Mouse (Mus musculus) c-Kit-positive CD71-positive TER-119-negative erythroid progenitor cells, embryonic 14.5 days (primary cell): ENCODE data around the gene Hdc.
A peak's percentile ranks its signal among the peaks of the same experiment; 100 is the strongest.
"Not testable (repeated sequence)": the region's sequence is repeated elsewhere in the genome, so short reads cannot be mapped to it uniquely, and the experiment has no call there.

Experiments
- DNase-seq: peaks from one replicate; pipeline ENCODE4 v3.0.0-alpha.2; 2013; ENCODE audit warnings: low read depth

Hdc gene

DNA sequence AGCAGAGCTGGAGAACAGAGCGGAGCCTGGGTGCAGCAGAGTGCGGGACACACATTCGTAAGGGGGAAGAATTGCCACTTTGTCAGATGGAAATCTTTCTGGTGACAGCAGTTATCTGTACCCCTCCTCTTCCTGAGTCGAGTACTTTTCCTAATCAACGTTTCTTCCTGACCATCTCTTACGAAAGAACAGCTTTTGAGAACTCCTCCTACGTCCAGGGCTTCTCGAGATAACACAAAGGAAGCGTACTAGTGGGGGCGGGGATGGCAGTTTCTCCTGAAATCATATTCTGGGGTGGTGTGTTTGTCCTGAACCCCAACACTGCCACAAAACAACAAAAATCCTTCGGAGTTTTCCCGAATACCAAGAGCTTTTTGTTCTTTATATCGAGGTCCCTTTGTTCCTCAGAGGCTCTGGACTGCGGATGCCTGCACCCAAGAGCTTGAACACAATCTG lies at the start of gene Hdc:
Gene Hdc, minus strand, starts transcription at position 51 of the 456 bp plus-strand sequence.
- no peak for DNase-seq

DNA sequence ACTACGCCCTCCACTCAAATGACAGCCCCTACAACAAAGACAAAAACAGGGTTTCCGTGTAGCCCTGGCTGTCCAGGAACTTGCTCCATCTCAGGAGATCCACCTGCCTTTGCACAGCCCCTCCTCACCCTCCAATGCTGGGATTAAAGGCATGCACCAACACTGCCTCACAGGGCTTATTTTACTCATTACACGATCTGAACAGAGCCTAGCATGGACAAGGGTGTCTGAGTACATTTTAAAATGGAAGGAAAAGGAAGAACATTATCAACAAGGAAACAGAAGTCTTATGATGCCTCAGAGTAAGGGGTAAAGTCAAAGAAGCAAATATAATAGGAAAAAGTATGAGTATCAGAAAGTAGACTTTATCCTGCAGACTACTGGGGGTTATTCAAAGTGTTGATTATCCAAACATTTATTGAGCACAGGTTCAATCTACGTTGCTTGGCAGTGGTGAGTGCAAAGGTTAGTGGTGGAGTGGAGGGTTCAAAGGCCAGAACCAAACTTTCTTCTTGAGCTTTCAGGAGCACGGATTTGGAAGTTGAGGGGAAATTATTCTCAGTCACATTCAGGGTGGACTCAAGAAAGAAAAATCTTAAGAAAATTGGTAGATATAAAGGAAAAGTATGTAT lies 49.6 kb upstream of the Hdc start:
- no peak for DNase-seq

DNA sequence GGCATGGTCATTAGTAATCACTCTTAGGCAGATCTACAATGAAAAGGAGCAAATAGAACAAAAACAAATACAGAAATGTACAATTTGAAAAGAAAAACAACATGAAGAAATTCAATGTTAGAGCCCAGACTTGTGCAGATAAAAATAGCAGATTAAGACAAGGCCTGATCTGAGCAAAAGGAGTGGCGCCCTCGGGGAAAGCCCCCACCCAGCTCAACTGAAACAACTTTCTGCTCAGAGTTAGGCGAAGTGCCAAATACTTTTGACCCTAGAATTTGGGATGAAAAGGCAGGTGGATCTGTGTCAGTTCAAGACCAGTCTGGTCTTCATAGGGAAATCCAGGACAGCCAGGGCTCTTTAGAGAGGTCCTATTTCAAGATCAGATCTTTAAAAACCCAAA lies 46.9 kb upstream of the Hdc start:
- no peak for DNase-seq

DNA sequence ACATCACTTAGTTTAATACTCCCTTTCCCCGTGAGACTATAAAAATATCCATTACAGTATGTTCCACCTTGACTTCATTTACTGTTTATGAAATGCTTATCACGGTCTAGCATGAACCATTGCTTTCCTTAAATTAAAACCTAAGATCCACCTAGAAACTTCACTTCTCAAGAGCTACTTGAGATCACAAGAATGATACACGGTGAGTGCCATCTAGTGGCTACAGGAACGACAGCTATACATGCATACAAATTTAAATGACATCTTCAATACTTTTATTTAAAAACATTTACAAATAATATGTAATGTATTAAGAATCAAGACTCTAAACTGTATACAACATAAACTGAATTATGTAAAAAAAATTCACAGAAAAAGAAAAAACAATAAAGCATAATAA lies 44.4 kb upstream of the Hdc start:
- peak; percentile 54 for DNase-seq

DNA sequence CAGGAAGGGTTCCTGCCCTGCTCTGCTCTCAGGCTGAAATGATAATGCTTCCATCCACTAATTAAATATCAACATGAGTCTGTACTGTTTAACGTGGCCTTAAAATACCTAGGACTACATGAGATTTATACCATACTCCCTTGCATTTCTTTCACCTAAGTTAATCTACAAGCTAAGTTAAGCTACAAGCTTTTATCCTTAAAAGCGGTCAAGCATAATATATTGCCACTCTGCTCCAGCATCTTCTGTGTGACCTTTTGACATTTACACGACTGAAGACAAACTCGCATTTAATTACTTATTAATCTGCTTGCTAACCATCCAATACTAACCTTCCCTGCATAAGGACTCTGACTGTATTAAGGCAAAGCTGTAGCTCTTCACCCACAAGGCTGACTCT lies 33.8 kb upstream of the Hdc start:
- no peak for DNase-seq

DNA sequence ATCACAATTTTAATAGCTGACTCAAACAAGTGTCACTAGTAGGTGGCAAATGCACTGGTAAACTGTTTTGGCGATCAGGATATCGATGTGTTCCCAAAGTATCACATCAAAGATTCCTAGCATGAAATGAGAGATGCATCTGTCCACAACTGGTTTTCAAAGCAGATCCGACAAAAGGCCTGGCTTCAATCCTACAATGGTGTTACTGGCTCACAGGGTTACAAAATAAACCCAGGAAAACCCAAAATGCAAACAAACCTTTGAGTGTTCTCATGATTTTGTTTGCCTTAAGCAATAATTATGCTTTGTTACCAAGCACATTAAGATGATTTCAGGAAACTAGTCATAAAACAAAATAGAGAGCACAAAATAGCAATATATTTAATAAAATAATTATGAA lies 28.7 kb upstream of the Hdc start:
- no peak for DNase-seq

DNA sequence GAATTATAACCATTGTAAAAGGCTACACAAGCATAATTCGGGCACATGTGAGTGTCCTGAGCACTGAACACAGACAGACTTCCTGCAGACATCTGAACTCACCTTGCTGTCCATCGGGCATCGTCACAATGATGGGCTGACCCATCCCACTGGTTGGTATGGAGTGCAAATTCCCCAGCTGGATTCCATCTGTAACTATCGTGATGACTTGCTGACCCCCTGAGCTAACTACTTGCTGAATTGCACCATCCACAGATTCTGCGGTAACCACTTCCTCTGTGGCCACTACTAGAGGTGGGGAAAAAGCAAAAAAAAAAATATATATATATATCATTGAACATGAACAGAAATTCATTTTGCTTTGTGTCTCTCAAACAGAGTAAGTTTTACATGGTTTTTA lies 27.4 kb upstream of the Hdc start:
- DNase-seq = no peak

DNA sequence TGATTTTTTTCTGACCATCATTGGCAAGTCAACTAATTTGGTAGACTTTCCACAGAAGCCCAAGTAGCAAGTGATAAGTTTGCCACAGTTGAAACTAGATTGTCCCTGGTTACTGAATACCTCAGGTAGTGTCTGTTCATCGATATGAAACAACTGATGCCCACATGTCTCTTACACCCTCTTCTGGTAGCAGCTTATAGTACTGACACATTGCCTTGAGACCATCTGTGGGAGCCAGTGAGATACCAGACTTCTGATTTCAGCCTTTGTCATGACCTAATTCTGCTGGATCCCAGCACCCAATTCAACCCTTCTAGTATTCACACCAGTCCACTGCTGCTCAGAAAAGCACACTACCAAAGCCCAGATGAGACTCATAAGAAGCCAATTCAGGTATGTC lies 25.7 kb upstream of the Hdc start:
- DNase-seq = no peak

DNA sequence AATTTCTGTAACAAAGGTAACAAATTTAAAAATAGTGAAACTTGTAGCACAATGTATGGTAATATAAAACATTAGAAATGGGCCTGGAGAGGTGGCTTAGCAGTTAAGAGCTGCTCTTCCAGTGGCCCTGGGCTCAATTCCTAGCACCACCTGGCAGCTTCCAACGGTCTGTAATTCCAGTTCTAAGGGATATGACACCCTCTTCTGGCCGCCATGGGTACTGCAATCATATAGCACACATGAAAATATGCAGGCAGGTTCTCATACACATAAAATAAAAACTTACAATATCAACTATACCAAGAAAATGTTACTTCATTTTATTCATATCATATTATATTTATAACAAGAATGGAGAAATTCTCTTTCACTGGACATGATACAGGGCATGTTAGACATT lies 21.2 kb upstream of the Hdc start:
- DNase-seq = no peak

DNA sequence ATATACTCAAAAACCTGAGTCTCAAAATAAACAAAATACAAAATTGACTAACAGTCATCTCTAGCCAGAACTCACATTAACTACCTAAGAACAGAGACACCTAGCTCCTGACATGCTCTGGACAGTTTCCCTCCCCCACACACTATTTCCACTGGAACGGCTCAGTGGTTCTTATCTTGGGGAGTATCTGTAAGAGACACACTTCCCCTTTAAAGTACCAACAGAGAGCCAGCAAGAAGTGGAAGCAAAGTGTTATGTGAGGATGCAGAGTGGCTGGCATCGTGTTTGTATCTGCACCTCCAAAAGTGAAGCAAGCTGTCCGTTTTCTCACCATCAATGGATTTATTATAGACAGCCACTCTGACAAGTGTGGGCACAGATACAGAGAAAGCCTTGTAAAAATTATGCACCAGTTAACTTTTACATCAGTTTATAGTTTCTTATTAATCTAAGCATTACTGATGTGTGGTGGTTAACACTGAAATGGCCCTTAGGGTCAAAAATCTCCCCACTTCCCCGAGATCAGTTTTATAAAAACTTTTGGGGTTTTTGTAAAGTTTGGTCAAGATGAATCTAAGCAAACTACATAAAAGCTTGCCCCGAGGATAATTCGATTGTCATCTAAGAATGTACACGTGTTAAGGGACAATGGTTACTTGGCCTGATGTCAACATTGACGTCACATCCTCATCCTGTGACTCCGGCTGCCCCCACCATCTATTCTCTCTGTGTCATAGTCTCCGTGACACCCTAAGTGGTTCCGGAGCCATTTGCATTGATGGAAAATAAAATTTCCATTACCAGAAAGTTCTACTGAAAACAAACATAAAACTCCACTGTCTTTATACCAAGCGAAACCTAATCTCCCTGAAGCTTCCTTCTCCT lies 17.1 kb upstream of the Hdc start:
- peak; percentile 32 for DNase-seq

DNA sequence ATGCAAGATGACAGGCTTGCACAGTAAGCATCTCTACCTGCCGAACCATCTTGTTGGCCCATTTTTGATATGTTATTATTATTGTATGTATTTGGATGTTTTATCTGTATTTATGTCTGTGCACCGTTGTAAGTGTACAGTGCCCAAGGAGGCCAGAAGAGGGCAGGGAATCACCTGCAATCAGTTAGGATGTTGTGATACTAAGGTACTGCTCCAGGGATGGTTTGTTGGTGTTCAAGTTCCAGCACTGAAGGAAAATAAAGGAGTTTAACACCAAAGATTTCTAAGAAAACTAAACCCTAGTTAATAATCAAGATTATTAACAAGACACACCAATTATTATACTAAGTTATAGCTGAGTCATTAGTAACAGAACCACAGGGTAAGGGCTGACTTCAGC lies 14.1 kb upstream of the Hdc start:
- DNase-seq = no peak

DNA sequence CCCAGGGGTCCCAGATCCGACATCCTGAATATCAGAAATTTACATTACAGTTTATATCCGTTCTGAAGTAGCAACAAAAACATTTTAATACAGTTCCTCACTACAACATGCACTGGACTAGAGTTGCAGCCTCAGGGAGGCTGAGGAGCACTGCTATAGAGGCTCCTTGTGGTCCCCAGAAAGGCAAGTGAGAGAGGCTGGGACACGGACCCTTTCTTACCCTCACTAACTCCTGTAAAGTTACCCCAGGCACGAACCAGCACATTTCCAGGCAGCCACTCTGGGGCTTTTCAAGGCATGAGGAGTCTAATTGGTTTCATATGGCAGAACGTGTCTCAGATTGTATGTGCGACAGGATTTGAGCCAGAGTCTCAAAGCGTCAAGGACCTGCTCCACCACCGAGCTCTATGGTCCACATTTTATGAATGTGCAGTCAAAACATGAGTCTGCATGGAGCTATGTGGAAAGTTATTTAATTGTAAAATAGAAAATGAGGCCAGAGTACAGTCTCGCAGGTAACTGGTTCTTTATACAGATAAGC lies 9.4 kb upstream of the Hdc start:
- no peak for DNase-seq

DNA sequence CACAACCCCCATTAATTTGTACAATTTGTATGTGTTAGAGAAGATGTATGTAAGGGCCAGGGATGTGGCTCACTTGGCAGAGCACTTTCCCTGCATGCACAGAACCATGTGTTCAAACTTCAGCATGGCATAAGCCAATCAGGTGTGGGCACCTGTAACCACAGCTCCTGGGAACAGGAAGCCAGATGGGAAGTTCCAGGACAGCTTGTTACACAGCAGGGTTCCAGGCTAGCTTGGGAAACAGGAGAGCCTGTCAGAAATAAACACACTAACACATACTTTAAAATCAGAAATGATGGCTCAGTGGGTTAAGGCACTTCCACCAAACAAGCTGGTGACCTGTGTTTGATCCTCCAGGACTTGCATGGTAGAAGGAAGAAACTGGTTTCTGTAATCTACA lies 4.0 kb upstream of the Hdc start:
- DNase-seq = no peak

DNA sequence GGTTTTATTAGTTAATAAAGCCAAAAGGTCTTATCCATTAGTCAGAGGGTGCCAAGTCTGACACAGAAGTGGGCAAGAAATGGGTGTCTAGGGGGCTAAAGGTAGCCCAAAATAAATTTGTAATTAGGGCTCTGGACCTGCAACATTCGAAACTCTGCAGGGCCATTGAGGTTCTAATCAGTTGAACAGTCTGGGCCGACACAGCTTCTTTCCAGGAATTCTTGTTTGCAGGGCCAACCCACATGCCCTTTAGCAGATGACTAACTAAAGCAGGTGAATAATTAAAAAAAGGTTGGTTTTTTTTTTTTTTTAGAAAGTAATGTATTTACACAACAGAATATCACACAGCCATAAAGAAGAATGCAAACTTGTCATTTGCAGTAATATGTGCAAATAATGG lies 3.4 kb upstream of the Hdc start:
- no peak for DNase-seq

DNA sequence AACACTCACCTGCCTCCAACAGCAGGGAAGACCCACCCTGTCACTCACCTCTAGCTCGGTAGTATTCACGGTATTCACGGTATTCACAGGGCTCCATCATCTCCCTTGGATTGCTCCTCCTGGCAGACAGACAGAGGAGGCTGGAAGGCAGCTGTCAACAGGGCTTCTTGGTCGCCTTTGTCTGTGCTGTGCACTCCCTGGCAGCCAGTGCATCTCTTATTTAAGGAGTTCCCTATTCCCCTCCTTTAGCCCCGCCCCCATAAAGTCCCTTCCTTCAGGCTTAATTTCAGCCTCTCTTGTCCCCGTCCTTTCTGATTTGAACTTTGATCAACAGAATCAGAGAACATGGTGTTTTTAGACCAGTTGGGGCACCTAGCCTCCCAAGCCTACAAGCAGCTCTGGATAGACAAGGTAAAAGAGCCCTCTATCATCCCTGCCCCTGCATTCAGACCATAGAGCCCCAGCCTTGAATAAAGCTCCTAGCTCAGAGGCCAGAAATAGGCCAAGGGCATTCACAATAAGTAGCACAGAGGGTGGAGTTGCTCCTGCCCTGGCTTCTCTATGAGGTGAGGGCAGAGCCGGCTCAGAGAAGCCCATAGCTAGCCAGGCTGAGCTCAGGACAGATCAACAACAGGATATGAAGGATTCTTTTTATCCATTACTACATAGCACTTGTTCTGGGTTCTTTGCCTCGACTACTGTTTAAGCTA lies 474 bp downstream of the Hdc start:
- DNase-seq = no peak

DNA sequence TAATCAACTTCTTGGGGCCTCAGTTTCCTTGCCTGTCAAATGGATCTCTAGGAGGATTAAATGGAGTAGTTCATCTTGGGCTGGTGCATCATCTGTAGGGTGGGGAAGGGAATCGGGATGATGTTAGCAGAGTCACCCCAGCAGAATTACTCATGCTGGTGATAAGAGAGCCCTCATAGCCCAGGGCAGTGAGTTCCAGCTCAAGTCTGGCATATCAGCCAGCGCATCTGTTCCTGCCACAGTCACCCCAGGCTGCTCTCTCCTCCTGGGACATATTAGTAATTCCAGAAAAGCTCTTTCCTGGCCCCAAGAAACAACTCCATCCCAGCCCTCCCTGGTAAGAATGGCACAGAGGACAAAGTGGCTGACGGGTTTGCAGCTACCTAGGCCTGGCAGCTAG lies 3.7 kb downstream of the Hdc start:
- no peak for DNase-seq

DNA sequence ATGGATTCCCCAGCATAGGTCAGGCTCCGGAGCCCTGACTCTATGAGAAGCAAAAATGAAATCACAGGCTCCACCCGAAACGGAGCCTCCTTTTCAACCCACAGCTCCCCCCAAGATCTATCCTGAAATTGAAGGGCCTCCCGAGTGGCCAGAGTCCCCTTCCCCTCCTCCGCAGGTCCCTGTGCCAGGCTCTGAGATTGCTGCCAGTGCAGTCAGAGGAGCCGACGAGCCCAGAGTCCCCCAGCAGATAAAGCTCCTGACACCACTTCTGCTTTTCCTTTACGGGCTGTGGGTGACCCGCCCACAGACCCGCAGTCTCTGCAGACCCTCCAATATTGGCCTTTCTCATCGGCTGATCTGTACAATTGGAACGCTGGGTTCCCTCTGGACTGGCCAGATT lies 9.5 kb downstream of the Hdc start:
- DNase-seq = not testable (repeated sequence)

DNA sequence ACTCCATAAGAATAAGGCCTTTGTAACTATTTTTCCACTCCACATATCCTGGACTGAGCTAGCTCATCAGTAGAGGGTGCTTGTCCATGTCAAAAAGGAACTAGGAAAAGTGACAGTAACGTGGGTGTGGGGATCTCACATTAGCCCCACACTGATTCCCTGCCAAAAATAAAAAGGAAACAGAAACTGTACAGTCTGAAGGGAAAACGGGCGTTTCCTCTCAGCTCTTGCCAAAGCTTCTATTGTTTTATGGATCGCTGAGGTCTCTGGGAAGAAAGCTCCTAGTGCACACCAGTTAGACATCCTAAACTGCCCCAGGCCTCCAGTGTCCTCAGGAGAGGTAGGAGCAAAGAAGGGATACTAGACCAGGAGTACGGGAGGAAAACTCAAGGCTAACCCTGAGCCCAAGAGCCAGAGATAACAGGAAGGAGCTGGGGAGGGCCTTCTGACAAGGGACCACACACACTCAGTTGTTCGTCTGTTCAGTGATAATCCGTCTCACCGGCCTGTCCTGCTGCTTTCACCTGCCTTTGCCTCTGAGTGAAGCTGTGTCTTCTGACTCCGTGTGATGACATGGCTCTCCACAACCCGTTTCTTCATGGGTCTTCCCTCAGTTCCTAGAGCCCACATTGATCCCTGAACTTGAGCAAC lies 11.4 kb downstream of the Hdc start:
- DNase-seq = no peak

DNA sequence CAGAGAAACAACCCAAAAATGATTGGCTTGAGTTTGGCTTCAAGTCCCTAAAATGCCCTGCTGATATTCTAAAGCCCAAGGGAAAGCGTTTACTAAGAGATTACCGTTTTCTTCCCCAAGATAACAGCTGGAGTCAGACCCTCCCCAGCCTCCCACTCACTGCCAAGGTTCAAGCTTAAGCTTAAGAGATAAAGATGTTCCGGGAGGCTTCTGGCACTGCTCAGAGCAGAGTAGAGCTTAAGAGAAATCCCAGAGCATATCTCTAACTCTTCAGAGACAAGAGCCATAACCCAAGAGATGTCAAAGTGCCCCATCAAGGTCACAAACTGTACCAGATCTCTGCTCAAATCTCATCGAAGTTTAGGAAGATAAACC lies 12.4 kb downstream of the Hdc start:
- DNase-seq = no peak

DNA sequence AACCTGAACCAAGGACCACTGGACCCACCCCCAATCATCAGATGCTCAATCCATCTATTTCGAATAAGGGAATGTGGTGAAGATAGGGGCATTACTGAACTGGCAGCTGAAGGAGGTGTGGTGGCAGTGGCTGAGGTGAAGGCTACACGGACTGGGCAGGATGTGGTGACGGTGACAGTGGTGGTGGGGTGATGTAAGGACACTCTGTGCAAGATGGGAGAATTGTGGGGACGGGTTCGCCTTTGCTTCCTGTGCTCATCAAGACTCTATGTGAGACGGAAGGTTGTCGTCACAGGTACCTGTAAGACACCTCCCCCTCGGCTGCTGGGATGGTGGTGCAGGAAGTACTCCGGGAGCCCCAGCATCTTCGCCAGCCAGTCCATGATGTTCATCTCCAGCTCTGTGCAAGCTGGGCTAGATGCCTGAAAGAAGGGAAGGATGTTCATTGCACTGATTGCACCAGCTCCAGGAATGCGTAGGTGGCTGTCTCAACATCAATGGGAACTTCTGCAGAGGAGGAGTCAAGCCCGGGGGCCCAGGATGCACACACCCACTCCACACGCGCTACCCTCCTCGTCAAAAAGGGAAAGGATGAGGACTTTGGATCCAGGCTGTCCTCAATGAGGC lies 12.9 kb downstream of the Hdc start:
- DNase-seq = no peak

DNA sequence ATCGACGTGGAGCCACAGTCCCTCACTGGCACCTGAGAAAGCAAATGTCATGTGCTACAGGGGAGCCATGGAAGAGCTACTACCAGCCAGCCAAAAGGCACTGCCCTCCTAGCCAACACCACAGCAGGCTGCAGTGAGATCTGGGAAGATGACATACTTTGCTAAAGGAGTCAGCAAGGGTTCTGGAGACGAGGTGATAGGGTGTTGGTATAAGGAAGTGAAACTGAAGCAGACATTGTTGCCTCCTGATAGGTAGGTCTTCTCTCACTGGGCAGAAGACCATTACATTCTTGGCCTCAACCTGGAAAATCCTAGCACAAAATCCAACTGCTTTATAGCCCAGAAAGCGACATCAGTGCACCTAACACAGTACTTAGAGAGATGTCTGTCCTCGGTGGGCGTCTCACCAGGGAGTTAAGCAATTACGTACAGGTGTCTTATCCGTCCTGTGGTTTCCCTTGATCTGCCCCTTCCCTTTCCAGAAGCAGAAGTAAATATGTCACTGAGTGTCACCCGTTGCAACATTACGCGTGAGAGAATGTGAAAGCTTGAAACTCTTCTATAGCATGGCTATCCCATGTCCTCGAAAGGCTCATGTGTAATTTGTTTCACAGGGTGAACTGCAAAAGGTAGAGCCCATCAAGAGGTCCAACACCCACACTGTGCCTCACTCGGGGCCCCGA lies 17.0 kb downstream of the Hdc start:
- DNase-seq = no peak
